Mouse (Mus musculus) Patski (cell line): Measurements from ENCODE around the gene Cask. TPM values are rescaled to one million over a fixed set of nuclear protein-coding genes. Genes with fewer than 3 reads are reported as not detected.

Experiments
- ATAC-seq: fragments of 100-300 bp; one replicate; pipeline ENCODE4 v1.8.0; 2021
- CTCF ChIA-PET: fragments of 350-600 bp; sonication (Branson Sonifier 250); formaldehyde crosslinking; loops from one replicate; lab custom pipeline; 2022; ENCODE audit warnings: inconsistent platforms; lab: Charles Lee
- POLR2A ChIA-PET: fragments of 350-600 bp; sonication (Branson Sonifier 250); formaldehyde crosslinking; loops from one replicate; lab custom pipeline; 2022; ENCODE audit warnings: antibody characterized with exemption, inconsistent platforms; lab: Charles Lee
- DNase-seq: peaks from one replicate; pipeline ENCODE4 v3.0.0-alpha.2; 2011; ENCODE audit warnings: low read depth, low spot score
- H3K27me3 ChIP-seq: fragments of 371-371 bp; one replicate; pipeline ENCODE4 v1.5.1; 2021
- CTCF ChIP-seq: fragments of 100-300 bp; IDR thresholded peaks from one replicate; pipeline ENCODE4 v1.5.1; 2021
- in situ Hi-C: fragments of 300-500 bp; cut with MboI; formaldehyde crosslinking; loops from 3 replicates; pipeline ENCODE4 v1.11.1; 2018; ENCODE audit warnings: low pct_unique_long_range_greater_than_20kb, mixed read lengths
- polyA plus RNA-seq: library from polyadenylated mRNA; unstranded; gene quantifications from one replicate; pipeline ENCODE4 v1.2.3, GENCODE M21; 2021

Cask gene
- polyA plus RNA-seq, 1 experiment from 2014 or later = 70.1 TPM

DNA sequence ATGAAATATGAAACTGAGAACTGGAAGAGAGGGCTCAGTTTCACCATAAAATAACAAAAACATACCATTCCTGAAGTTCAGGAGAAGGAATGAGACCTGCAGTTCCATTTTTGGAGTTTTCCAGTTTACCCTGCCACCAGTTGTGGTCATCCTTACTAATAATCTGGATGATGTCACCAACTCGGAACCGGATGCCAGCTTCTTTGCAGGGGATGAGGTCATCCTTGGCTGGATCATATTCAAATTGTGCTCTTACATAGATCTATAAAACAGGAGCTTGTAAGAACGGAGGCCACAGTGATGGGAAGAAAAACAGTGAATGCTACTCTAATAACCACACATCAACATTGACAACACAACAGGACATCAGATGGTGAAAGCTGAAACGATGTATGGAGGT, 302.1 kb downstream of the Cask start:
- ChIA-PET CTCF (interaction anchor here (1.0 to 1.7 kb wide), 3 partner anchors 9 to 23 kb away, joined by 3 read pairs; no protein-coding TSS in a partner anchor), POLR2A (interaction anchor here (0.5 kb wide), 1 partner anchor 53 kb away, joined by 4 read pairs; no protein-coding TSS in a partner anchor)
- DNase-seq = no peak
- ATAC-seq = no peak
- in situ Hi-C loops = no loop called here
- H3K27me3 ChIP-seq = peaks cover 59% of the 10 kb centered on the region
- TF ChIP-seq CTCF = no peak

DNA sequence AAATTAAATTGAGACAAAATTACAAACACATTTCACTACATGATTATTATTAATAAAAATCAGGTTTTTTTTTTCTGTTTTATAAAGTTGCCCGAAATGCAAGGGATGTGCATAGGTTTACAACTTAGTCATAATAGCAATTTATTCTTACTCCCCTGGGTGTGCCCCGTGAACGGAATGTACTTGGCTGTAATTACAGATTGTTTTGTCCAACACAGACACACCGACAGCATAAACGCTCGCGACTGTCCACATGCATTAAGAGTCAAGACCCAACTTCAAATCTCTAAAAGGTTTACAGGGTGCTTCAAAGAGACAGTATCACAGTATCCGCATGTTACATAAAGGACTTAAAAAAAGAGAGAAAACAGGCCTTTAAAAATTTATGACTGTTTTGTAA, 329.9 kb downstream of the Cask start:
- no peak for TF ChIP-seq CTCF
- POLR2A ChIA-PET = no interaction called here

DNA sequence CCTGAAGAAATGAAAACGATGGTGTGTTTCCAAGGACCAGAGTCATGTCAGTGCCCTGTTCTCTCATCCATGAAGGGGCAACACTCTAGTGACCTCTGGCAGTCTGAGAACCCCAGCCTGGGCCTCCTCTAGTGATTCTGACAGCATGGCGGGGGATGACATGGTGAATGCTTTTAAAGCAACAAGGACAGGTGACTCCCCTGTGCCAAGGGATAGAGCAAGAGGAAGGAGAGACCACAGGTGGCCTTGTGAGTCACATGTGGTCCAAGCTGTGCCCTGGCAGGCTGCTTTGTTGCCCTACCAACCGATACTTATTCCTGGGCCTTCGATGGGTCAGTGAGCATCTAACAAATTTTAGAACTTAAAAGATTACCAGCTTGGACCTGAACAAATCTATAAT, 330.6 kb downstream of the Cask start:
- no peak for DNase-seq
- ChIA-PET POLR2A (no interaction called here), CTCF (no interaction called here)
- TF ChIP-seq CTCF = no peak
- no peak for ATAC-seq
- H3K27me3 ChIP-seq = peaks cover 17% of the 10 kb centered on the region
- in situ Hi-C loops = no loop called here

More for the DNA sequence above, 329.9 kb downstream of the Cask start:
- in situ Hi-C loops = no loop called here
- peaks cover 19% of the 10 kb centered on the region for H3K27me3 ChIP-seq
- DNase-seq (no peak), ATAC-seq (no peak)
- CTCF ChIA-PET = no interaction called here

DNA sequence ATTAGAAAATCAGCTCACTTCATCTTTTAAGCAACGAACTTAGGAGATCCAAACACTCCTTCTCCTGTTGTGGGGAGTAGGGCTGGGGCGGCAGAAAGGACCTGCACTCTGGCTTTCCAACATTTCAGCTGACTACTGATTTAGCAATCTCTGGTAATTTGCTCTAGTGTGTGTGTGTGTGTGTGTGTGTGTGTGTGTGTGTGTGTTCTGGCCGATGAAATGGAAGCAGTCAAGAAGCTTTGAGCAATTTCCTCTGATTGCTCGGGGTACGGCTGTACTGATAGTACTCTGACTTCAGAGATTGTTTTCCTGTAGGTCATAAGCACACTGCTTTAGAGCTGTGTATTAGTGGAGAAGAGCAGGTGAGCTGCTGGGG, 331.8 kb downstream of the Cask start:
- H3K27me3 ChIP-seq = peaks cover 16% of the 10 kb centered on the region
- no peak for ATAC-seq
- in situ Hi-C loops = no loop called here

DNA sequence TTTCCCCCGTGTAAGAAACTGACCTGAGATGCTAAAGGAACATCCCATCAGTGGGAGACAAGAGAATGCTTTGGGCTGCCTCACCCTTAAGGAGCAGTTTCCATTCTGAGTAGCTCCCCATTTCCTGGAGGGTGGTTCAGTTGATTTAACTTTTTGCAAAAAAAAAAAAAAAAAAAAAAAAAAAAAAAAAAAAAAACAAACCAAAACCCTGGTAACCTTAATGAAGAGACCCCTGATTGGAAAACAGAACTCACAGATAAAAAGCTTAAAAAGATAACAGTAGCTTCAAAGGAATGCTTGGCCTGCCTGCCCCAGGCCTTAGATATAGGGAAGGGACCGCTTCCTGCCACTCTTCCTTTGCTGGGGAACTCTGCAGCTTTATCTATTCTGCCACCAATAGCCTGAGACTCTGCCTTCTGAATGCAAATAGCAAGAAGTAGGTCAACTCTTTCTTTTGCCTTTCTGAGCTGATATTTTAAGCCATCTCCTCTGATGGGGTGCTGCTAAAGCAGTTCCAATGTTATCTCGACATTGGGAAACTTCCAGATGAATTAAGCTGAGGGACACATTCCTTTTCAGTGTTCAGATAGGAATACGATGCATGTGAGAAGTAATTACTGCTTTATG, 332.3 kb downstream of the Cask start:
- in situ Hi-C loops = no loop called here
- peaks cover 16% of the 10 kb centered on the region for H3K27me3 ChIP-seq
- CTCF ChIA-PET = interaction anchor here (1.1 kb wide), 1 partner anchor 15 kb away, joined by 4 read pairs; no protein-coding TSS in a partner anchor
- TF ChIP-seq CTCF = no peak
- DNase-seq (no peak), ATAC-seq (no peak)
- POLR2A ChIA-PET = no interaction called here

More for the DNA sequence above, 331.8 kb downstream of the Cask start:
- no peak for TF ChIP-seq CTCF
- no peak for DNase-seq
- POLR2A ChIA-PET = no interaction called here
- CTCF ChIA-PET = interaction anchor here (1.1 kb wide), 1 partner anchor 16 kb away, joined by 4 read pairs; no protein-coding TSS in a partner anchor

DNA sequence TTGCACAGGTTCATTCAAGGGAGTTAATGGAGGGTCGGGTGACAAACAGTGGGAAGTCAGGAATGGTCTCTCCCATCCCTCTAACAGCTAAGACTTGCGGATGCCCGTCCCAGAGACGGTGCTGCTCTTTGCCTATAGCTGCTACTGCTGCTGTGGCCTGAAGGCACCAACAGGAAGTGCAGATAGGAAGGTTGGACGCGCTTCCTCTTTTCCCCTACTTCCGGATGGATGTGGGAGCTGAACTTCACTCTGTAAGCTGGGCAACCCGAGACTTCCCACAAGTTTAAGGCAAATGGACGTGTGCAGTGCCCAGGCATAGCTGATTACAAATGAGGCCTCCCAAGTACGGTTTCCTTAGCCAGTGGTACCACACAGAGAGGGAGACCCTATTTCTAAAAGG, 333.1 kb downstream of the Cask start:
- H3K27me3 ChIP-seq = peaks cover 19% of the 10 kb centered on the region
- no peak for ATAC-seq
- POLR2A ChIA-PET = no interaction called here
- no peak for TF ChIP-seq CTCF
- CTCF ChIA-PET = interaction anchor here (1.1 kb wide), 1 partner anchor 14 kb away, joined by 4 read pairs; no protein-coding TSS in a partner anchor
- in situ Hi-C loops = no loop called here
- DNase-seq = no peak

DNA sequence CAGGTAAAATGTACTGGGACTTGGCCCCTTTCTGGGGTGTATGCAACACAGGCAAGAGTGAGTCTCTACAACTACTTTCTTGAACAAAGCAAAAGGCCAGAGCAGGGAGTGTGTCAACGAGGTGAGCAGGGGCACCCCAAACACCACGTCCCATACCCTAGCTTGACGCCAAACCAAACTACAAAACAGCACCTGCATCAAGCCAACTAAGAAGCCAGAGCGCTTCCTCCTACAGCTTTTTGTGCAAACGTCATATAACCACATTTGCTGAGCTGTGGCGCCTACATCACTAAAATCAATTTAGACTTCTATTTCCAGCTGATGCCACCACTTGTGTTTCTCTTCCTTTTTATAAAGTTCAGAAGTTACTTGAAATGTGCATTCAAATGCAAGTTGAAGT, 334.7 kb downstream of the Cask start:
- ATAC-seq = no peak
- DNase-seq = no peak
- ChIA-PET POLR2A (no interaction called here), CTCF (interaction anchor here (1.2 kb wide), 2 partner anchors 8 to 11 kb away, joined by 3 read pairs; no protein-coding TSS in a partner anchor)
- no peak for TF ChIP-seq CTCF
- in situ Hi-C loops = no loop called here
- H3K27me3 ChIP-seq = peaks cover 16% of the 10 kb centered on the region

DNA sequence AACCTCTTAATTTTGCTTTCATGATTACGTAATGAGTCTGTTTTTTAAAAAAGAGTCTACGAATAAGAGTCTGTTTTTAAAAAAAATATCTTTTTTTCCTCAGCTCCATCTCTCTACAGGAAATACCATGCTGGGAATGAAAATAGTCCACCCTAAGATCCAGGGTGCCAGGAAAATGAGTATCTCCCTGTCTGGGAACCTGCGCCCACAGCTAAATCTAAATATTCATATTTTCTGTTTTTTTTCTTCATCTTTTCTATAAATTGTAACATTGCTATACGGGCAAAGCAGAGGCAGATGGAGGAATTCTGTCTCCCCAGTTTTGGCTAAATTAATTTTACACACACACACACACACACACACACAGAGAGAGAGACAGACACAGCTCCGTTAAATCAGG, 337.3 kb downstream of the Cask start:
- ATAC-seq (no peak), DNase-seq (no peak)
- CTCF ChIA-PET = interaction anchor here (0.9 to 2.4 kb wide), 2 partner anchors 178 to 289 kb away, joined by 3 to 11 read pairs; no protein-coding TSS in a partner anchor
- POLR2A ChIA-PET = no interaction called here
- no peak for TF ChIP-seq CTCF
- H3K27me3 ChIP-seq = peaks cover 5% of the 10 kb centered on the region
- in situ Hi-C loops = no loop called here

DNA sequence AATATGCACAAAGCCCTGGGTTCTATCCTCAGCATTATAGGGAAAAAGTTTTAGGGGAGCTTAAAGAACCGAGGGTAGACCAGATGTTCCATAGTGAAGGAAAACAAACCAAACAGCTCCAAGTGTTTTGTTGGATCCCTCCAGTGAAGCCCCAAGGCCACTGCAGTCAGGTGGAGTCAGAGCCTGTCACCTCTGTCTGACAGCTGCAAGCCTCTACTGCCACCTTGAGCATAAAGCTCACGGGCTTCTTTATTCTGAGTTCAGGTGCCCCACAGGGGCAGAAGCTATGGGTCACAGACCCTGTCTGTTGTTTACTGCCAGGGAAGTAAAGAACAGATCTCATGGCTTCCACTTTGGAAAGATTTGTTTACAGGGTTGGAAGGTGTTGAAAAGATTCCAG, 338.0 kb downstream of the Cask start:
- in situ Hi-C loops = no loop called here
- ChIA-PET POLR2A (no interaction called here), CTCF (interaction anchor here (1.3 to 2.4 kb wide), 2 partner anchors 10 to 288 kb away, joined by 4 to 11 read pairs; no protein-coding TSS in a partner anchor)
- ATAC-seq (no peak), DNase-seq (no peak)
- H3K27me3 ChIP-seq = peaks cover 5% of the 10 kb centered on the region
- TF ChIP-seq CTCF = peak; percentile 50

DNA sequence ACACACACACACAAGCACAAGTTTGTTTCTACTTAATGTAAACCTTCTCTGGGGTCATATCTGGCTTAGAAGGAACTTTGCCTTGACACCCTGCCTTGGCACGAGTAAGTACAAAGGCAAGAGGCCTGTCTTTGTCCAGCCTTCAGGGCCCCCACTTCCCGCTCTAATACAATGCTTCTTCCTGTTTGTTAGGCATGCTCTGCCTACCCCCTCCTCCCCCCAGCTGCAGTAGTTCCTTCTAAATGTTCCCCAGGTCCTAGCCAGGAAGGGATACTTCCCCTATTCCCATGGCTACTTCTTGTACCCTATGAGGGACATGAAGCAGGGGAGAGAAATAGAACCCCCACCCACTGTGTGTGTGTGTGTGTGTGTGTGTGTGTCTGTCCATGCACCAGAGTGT, 344.8 kb downstream of the Cask start:
- ATAC-seq (no peak), DNase-seq (no peak)
- H3K27me3 ChIP-seq = peaks cover 3% of the 10 kb centered on the region
- no peak for TF ChIP-seq CTCF
- POLR2A ChIA-PET = no interaction called here
- in situ Hi-C loops = no loop called here
- CTCF ChIA-PET = interaction anchor here (0.8 kb wide), 1 partner anchor 9 kb away, joined by 3 read pairs; no protein-coding TSS in a partner anchor

DNA sequence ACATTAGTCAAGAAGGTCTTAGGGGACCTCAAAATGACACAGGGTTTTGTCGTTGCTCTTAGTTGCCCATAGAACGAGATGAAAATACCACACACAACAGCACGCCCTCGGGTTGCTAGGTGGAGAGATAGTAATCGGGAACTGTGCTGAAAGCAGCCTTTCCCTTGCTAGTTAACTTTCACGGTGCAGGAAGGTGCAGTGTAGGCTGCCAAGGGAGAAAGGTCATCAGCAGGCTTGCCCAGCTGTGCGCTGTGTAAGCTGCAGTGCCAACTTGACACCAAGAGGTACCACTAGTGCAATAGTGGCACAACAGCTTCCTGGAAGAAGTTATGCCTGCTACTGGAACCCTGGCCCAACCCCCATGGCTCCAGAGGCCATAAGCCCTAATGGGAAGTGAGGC, 346.8 kb downstream of the Cask start:
- no peak for DNase-seq
- H3K27me3 ChIP-seq = no peaks in the 10 kb centered on the region
- no peak for TF ChIP-seq CTCF
- ChIA-PET CTCF (interaction anchor here (1.0 kb wide), 1 partner anchor 37 kb away, joined by 3 read pairs; no protein-coding TSS in a partner anchor), POLR2A (no interaction called here)
- no peak for ATAC-seq
- in situ Hi-C loops = no loop called here
